Mouse (Mus musculus) macrophage (primary cell): ENCODE data around the gene Hoxb5. TPM values are rescaled to one million over a fixed set of nuclear protein-coding genes. Genes with fewer than 3 reads are reported as not detected.

Source experiments
- H3K27ac ChIP-seq: fragments of 350-480 bp; formaldehyde crosslinking; 2 replicates; pipeline ENCODE4 v1.9.0; 2021
- H3K36me3 ChIP-seq: fragments of 350-480 bp; formaldehyde crosslinking; 2 replicates; pipeline ENCODE4 v1.9.0; 2021; ENCODE audit errors: inconsistent target
- H3K4me3 ChIP-seq: fragments of 350-480 bp; formaldehyde crosslinking; 2 replicates; pipeline ENCODE4 v1.9.0; 2021; ENCODE audit errors: inconsistent target
- H3K79me2 ChIP-seq: fragments of 350-480 bp; formaldehyde crosslinking; 2 replicates; pipeline ENCODE4 v1.9.0; 2021; ENCODE audit errors: inconsistent target
- WGBS: methylation state at CpG from one replicate; pipeline ENCODE4 v1.1.7; 2026; ENCODE audit warnings: inconsistent platforms; ENCODE audit not compliant: missing documents; 5-methylcytosine and 5-hydroxymethylcytosine counted together
- polyA plus RNA-seq: library from polyadenylated mRNA; stranded (reverse); fragments of 250-400 nt; gene quantifications from 3 replicates; pipeline ENCODE4 v1.2.4, GENCODE M21; 2018; ENCODE audit warnings: inconsistent platforms

Hoxb5 gene
- polyA plus RNA-seq, 1 experiment from 2014 or later, result not detected

DNA sequence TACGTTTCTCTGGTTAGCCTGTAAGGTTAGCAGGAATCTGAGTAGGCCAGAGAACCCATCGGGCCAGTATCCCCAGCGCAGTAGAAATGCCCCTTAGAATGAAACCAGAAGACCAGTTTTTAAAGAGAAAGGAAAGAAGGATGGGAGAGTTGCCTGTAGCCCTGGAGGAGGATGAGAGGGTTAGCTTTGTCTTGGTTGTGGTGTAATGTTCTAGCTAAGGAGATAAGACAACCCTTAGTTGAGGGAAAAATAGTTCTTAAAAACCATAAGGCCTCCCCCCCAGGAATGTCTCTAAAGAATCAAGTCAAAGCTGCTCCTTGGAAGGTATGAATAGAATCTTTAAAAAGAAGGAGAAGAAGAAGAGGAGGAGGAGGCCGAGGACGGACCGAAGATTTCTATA, 19.6 kb downstream of the Hoxb5 start:
- Histone ChIP-seq H3K4me3 (no peak overlapping the region), H3K27ac (no peak overlapping the region), H3K36me3 (no peaks in the 10 kb centered on the region), H3K79me2 (peaks cover 5% of the 10 kb centered on the region; the same call in 1 of the 2 replicates)
- WGBS, result 86% methylated on average over 6 of the region's 6 CpGs

DNA sequence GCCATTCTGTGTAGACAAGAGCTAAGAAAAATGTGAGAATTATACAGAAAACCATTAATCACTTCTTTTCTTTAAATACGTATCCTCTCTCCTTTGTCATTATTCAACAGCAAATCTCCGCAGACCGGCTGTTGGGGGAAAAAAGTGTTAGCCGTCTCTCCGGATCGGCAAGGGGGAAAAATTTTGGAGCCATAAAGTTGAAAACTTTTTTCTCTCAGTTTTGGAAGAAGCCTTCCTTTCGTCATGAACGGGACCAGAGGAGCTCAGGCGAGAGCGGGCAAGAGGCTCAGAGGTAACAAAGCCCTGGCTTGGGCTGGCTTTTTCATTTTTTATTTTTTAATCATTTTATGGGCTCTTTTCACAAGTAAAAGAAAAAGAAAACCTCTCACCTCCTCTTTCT, 20.0 kb downstream of the Hoxb5 start, which contains the start of gene Hoxb3:
Gene Hoxb3 (plus strand): TSS at position 173 of the 400 bp plus-strand sequence.
- WGBS, result 95% methylated on average over 10 of the region's 10 CpGs
- H3K27ac ChIP-seq, result no peak within 1 kb of the TSS
- no peaks in the 10 kb centered on the region for H3K36me3 ChIP-seq
- H3K4me3 ChIP-seq, result no peak within 1 kb of the TSS
- peaks cover 1% of the 10 kb centered on the region; the same call in 1 of the 2 replicates for H3K79me2 ChIP-seq

DNA sequence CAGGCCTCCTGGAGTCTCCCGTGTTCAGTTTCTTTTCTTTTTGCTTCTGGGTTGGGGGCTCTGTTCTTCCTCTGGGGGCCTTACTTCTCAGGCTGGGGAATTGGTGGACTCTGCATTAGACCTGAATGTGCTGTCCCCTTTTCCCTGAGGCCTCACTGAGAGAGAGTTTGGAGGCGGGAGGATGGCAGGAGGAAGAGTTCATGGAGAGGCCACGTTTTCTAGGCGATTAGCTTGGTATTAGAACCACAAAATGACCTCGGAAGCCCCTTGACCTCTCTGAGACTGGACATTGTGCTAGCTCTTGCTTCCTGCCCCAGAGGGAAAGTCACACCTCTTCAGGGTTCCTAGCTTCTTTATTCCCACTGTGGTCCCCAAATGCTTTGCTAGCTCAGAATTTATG, 21.0 kb downstream of the Hoxb5 start:
- no peak overlapping the region for H3K4me3 ChIP-seq

DNA sequence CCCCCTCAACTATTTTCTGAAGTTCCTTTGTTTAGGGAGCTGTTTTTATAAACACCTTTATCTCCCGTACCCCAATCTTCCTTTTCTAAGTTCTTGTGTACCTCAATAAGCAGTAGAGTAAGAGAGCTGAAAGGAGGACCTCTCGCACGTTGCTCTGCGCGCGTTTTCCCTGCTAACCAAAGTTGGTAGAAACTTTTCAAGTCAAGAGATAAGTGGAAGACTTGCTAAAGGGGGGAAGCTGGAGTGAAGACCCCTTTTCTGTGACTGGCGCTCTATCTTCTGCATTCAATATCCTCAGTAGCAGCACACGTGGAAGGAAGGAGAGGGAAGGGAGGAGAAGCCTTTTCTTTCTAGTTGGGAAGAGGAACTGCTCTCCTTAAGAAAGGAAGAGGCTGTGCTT, 21.8 kb downstream of the Hoxb5 start:
- Histone ChIP-seq H3K4me3 (no peak overlapping the region), H3K79me2 (no peaks in the 10 kb centered on the region), H3K27ac (no peak overlapping the region), H3K36me3 (no peaks in the 10 kb centered on the region)
- 91% methylated on average over 8 of the region's 8 CpGs for WGBS

More for the DNA sequence above, 21.0 kb downstream of the Hoxb5 start:
- Histone ChIP-seq H3K27ac (no peak overlapping the region), H3K79me2 (no peaks in the 10 kb centered on the region), H3K36me3 (no peaks in the 10 kb centered on the region)
- 89% methylated on average over 5 of the region's 5 CpGs for WGBS

DNA sequence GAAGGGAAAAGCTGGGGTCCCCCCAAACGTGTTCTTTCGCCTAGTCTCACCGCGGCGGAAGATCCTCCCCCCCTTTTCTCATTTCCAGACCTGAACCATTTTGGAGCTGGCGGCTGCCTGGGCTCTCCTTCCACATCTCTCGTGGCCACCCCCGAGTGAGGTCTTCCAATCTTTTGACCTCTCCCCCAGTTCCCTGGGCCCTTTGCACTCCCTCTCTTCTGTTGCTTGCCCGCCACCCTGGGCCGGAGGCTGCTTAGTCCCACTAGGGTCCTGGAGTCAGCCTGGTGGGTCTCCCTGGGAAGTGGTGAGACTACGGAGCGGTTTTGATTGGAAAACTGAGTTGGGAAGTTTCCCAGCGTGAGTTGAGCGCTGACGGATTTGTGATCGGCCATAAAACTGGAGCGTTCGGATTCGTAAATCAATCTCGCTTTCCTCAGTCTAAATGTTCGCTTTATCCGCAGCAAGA, 22.6 kb downstream of the Hoxb5 start:
- no peaks in the 10 kb centered on the region for H3K79me2 ChIP-seq
- WGBS, result 94% methylated on average over 21 of the region's 22 CpGs
- H3K36me3 ChIP-seq, result no peaks in the 10 kb centered on the region
- no peak overlapping the region for H3K4me3 ChIP-seq
- no peak overlapping the region for H3K27ac ChIP-seq

DNA sequence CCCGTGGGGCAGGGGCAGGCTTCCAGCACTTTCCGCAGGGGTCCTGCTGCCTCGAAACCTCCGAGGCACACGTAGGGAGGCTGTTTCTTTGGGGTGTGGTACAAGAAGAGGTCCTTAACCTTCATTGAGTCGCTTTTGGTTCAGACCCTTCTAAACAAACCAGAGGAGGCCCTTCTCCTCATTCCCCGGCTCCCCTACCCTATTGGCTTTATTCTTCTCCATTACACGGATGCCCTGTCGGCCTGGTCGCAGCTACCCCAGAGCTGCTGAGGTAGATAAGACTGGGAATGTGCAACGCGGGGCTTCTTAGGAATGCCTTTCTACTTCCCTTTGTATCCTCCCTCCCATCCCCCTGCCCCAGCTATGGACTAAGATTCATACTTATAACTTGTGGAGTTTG, 23.6 kb downstream of the Hoxb5 start:
- 98% methylated on average over 10 of the region's 12 CpGs for WGBS
- Histone ChIP-seq H3K27ac (no peak overlapping the region), H3K36me3 (no peaks in the 10 kb centered on the region), H3K79me2 (no peaks in the 10 kb centered on the region), H3K4me3 (no peak overlapping the region)

DNA sequence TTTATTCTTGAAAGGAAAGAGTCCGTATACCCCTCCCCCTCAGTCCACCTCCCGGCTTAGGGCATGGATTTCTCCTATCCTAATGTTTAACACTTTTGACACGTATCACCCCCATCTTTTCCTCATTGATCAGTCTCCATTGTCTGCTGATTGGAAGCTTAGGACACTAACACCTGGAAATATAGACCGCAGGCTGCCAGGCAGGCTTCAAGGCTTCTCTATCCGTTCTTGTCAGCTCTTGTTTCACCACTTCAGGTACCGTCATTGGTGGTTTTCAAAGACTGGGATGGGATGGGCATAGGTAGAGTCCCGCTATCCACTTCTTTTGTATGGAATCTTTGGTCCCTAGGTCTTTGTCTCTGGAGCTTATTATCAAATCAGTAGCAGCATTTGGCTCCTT, 24.0 kb downstream of the Hoxb5 start:
- H3K79me2 ChIP-seq, result no peaks in the 10 kb centered on the region
- 96% methylated on average over 7 of the region's 7 CpGs for WGBS
- H3K36me3 ChIP-seq, result no peaks in the 10 kb centered on the region
- no peak overlapping the region for H3K27ac ChIP-seq
- H3K4me3 ChIP-seq, result no peak overlapping the region

DNA sequence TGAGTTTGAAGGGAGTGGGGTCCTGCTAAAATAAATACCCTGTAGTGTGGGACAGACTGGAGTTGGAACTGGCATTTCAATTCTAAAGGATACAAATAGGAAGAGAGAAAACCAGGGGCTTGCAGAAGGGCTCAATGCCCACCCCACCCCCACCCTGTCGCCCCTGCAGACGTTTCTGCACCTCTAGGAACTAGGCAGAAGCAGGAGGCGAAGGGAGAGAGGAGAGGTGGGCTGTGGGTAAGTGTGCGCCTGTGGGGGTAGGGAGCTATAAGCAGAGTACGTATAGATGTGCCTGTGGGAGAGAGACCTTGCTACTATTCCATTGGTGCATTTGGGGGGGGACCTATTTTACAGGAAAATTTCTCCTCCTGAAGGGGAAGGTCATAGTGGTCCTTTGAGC, 24.6 kb downstream of the Hoxb5 start:
- H3K79me2 ChIP-seq, result no peaks in the 10 kb centered on the region
- no peak overlapping the region for H3K4me3 ChIP-seq
- no peak overlapping the region for H3K27ac ChIP-seq
- WGBS, result 88% methylated on average over 5 of the region's 5 CpGs
- no peaks in the 10 kb centered on the region for H3K36me3 ChIP-seq

DNA sequence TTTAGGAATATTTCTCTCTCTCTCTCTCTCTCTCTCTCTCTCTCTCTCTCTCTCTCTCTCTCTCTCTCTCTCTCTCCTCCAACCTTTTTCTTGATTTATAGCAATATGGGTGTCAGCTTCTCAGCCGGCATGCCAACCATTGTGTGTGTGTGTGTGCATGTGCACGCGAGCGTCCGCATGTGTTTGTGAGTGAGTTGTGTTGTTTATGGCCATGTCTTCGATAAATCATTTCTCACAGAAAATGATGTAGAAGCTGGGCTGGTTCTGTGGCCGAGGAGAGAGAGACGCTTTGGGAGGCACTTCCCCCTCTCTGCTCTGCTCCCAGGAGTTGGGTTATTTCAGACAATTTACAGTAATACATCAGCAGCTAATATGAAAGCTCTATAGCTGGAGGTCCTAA, 25.5 kb downstream of the Hoxb5 start:
- no peaks in the 10 kb centered on the region for H3K79me2 ChIP-seq
- no peak overlapping the region for H3K27ac ChIP-seq
- H3K36me3 ChIP-seq, result no peaks in the 10 kb centered on the region
- no peak overlapping the region for H3K4me3 ChIP-seq
- 92% methylated on average over 8 of the region's 8 CpGs for WGBS

DNA sequence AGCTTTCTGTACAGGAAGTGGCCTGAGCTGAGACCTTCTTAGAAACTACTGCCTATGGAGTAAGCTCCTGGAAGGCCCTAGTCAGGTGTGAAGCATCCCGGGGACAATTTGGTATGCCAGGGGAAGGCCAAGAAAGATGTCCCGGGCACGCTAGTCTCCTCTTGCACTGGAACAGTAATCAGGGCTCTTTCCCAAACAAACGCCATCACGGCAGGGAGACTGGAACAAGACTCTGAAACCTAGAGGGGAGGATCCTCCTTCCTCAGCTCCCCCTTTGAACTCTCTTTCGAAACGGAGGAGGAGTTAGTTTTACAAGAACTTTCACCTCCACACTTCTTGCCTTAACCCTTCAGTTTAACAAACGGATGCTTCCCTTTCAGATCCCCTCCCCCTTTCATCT, 29.0 kb downstream of the Hoxb5 start:
- Histone ChIP-seq H3K36me3 (no peaks in the 10 kb centered on the region), H3K79me2 (no peaks in the 10 kb centered on the region), H3K4me3 (no peak overlapping the region), H3K27ac (no peak overlapping the region)
- 42% methylated on average over 8 of the region's 8 CpGs for WGBS

DNA sequence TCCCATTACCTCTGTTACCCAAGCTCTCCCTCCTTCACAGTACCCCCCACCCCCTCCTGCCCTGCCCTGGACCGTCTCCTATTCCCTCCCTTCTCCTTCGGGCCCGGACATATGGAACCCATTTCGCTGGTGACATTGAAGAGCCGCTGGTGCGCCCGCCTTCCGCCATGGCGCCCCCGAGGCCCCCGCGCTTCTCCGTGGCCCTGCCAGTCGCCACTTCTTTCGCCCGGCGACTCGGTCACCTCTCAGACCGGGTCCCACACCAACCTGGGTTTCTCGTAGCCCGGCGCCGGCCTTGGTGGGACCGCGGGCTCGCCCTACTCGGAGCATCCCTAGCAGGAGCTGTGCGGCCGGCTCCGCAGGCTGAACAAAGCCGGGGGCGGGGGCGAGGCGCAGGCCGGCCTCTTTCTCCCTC, 29.5 kb downstream of the Hoxb5 start:
- no peaks in the 10 kb centered on the region for H3K36me3 ChIP-seq
- no peak overlapping the region for H3K4me3 ChIP-seq
- H3K27ac ChIP-seq, result no peak overlapping the region
- H3K79me2 ChIP-seq, result no peaks in the 10 kb centered on the region
- 81% methylated on average over 32 of the region's 35 CpGs for WGBS

DNA sequence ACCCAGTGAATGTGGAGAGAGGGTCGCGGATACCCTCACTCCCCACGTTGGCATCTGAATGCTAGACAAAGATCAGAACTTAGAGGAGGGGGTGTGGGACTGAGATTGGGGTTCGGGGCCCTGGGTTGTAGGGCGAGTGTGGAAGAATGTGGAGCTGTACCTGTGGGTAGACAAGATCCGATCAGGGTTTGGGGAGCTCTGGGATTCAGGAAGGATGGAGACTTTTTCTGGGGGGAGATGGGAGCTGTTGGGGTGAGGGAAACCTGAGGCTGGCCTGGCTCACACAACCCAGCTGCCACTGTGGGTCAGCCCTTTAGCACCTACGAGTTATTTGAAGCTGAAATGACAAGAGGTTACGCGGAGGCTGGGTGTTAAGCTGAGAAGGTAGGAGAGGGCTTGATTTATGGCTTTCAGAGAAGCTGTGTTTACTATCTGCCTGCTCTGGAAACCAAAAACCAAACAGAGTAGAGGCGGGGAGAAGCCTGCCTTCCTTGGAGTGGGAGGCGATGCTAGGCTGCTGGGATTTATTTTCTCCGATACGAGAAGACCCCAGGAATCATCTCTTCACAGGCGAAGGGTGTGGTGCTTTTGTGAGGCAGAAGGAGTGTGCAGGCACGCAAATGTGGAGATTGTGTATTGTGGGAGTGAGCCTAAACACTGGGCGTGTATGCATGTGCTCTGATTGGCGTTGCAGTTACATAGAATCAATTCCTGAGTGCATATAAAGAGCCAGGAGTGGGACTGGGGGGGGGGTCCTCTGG, 30.3 kb downstream of the Hoxb5 start:
- WGBS, result 96% methylated on average over 17 of the region's 17 CpGs
- no peak overlapping the region for H3K27ac ChIP-seq
- H3K79me2 ChIP-seq, result no peaks in the 10 kb centered on the region
- no peaks in the 10 kb centered on the region for H3K36me3 ChIP-seq
- no peak overlapping the region for H3K4me3 ChIP-seq

DNA sequence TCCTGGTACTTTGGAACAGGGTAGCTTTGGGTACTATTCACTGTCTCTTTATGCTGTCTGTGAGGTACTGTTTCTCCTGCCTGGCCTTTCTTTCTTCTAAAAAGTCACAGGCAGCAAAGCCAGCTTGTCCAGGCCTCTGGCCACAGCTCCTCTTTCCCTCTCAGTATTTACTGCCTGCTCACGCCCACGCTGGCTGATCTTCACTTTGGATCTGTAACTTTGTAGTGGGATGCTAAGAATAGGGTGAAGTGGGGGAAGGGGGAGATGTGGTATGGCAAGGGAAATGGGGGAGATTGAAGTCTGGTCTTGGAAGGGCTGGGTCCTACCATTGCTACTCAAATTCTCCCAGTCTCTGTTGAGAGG, 30.8 kb downstream of the Hoxb5 start:
- Histone ChIP-seq H3K27ac (no peak overlapping the region), H3K4me3 (no peak overlapping the region), H3K79me2 (no peaks in the 10 kb centered on the region), H3K36me3 (no peaks in the 10 kb centered on the region)
- WGBS, result 96% methylated on average over 2 of the region's 2 CpGs

DNA sequence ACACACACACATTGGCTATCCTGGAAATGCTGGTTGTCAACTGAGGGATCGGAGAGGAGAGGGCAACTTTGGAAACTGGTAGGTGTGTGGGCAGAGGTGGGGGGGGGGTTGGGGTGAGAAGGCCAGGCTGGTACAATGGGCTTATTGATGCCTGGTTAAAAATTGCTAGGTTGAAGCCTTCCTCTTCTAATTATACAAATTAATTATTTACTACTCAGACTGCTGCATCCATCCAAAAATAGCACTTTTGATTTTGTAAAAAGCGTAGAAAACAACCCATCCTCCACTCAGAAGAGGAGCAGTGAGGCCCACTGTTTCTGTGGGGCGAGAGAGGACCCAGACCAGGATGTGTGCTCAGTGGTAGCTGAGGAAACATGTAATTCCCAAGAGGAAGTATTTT, 31.9 kb downstream of the Hoxb5 start:
- Histone ChIP-seq H3K36me3 (no peaks in the 10 kb centered on the region), H3K27ac (no peak overlapping the region), H3K79me2 (no peaks in the 10 kb centered on the region), H3K4me3 (no peak overlapping the region)
- 91% methylated on average over 2 of the region's 3 CpGs for WGBS

DNA sequence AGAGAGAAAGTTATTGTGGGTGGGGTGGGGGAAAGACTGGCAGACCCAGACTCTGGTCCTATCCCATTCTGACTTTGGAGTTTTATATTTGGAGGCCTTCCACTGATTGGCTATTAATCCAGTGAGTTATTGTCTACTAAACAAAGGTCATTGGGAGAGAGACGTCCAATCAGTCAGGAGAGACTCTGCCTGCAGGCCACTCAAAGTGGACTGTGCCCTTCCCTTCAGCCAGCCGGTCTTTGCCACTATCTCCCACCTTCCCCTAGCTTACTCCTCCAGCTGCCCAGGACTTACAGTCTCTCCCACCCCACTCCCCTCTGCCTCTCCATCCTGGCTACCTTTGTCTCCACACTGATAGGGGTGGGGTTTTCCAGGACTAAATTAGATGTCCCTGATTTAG, 33.5 kb downstream of the Hoxb5 start:
- Histone ChIP-seq H3K4me3 (no peak overlapping the region), H3K36me3 (no peaks in the 10 kb centered on the region), H3K27ac (no peak overlapping the region), H3K79me2 (no peaks in the 10 kb centered on the region)
- 100% methylated on average over 2 of the region's 2 CpGs for WGBS

DNA sequence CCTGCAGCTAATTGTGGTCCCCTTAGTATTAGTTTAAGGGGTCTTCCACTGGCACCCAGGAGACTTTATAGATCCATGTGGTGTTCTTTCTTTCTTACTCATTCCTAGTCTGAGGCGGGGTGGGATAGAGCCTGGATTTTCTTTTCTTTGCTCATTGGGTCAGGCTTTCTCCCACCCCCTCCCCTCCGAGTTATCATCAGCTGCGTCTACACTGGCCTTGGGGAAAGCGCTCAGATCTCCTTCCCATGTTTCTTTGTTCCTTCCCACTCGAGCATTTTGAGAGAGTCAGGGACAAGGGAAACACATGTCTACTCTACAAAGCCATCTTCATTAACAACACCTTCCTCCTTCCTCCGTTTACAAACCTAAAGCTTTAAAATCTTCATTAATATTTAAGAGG, 33.9 kb downstream of the Hoxb5 start:
- Histone ChIP-seq H3K79me2 (no peaks in the 10 kb centered on the region), H3K27ac (no peak overlapping the region), H3K36me3 (no peaks in the 10 kb centered on the region), H3K4me3 (no peak overlapping the region)
- WGBS, result 92% methylated on average over 6 of the region's 6 CpGs
